Mouse (Mus musculus): ENCODE measurements at regions not wholly inside any gene's neighbourhood (a gene's known extent, or its start where the extent isn't known, plus 50 kb on each side); places are given as distances from the start of the nearest gene placed in this dataset.

GRCm38 (mm10) chr8:89169484-89169883 lies 125.5 kb upstream of the Sall1 start:
- H3K27ac ChIP-seq (ENCODE audit: poor library complexity, severe bottlenecking) = no peak overlapping the region

GRCm38 (mm10) chr8:89167026-89167425 lies 123.1 kb upstream of the Sall1 start:
- H3K9me3 ChIP-seq (replicated peaks) = no peaks in the 10 kb centered on the region
- H3K4me2 ChIP-seq = no peak overlapping the region
- H3K36me3 ChIP-seq = no peaks in the 10 kb centered on the region
- ATAC-seq (ENCODE audit: insufficient number of reproducible peaks, low FRiP score) = no peak
- no peak overlapping the region for H3K9ac ChIP-seq
- WGBS = 71% methylated on average over 4 of the region's 4 CpGs
- no peaks in the 10 kb centered on the region for H3K4me1 ChIP-seq (replicated peaks)
- H3K4me3 ChIP-seq = no peak overlapping the region
- H3K27me3 ChIP-seq (replicated peaks) = peaks cover 6% of the 10 kb centered on the region; the same call in 1 of the 2 replicates
- H3K27ac ChIP-seq (ENCODE audit: poor library complexity, severe bottlenecking) = no peak overlapping the region

More at GRCm38 (mm10) chr8:89169484-89169883, 125.5 kb upstream of the Sall1 start:
- no peaks in the 10 kb centered on the region for H3K36me3 ChIP-seq
- ATAC-seq (ENCODE audit: insufficient number of reproducible peaks, low FRiP score) = no peak
- H3K4me2 ChIP-seq = no peak overlapping the region
- 50% methylated on average over 7 of the region's 7 CpGs for WGBS
- H3K4me1 ChIP-seq (replicated peaks) = no peaks in the 10 kb centered on the region
- no peaks in the 10 kb centered on the region for H3K9me3 ChIP-seq (replicated peaks)
- H3K9ac ChIP-seq = no peak overlapping the region
- no peak overlapping the region for H3K4me3 ChIP-seq
- H3K27me3 ChIP-seq (replicated peaks) = peaks cover 6% of the 10 kb centered on the region; the same call in 1 of the 2 replicates

- H3K27ac ChIP-seq (ENCODE audit: poor library complexity, severe bottlenecking) = no peak overlapping the region
- ATAC-seq (ENCODE audit: insufficient number of reproducible peaks, low FRiP score) = no peak
- H3K9me3 ChIP-seq (replicated peaks) = no peaks in the 10 kb centered on the region
- no peak overlapping the region for H3K9ac ChIP-seq
- H3K4me2 ChIP-seq = no peak overlapping the region
- 82% methylated on average over 1 of the region's 1 CpGs for WGBS
- H3K36me3 ChIP-seq = no peaks in the 10 kb centered on the region
- no peak overlapping the region for H3K4me3 ChIP-seq
- H3K4me1 ChIP-seq (replicated peaks) = no peaks in the 10 kb centered on the region
- peaks cover 5% of the 10 kb centered on the region for H3K27me3 ChIP-seq (replicated peaks)
These were observed 112.9 kb upstream of the Sall1 start for GRCm38 (mm10) chr8:89156909-89157308.

GRCm38 (mm10) chr8:89153605-89154004 lies 109.6 kb upstream of the Sall1 start:
- no peaks in the 10 kb centered on the region for H3K4me1 ChIP-seq (replicated peaks)
- H3K36me3 ChIP-seq = no peaks in the 10 kb centered on the region
- H3K27me3 ChIP-seq (replicated peaks) = 0 out of 2 replicates have a peak, but pooled peaks cover 6% of the 10 kb centered on the region
- H3K9me3 ChIP-seq (replicated peaks) = no peaks in the 10 kb centered on the region
- no peak overlapping the region for H3K4me2 ChIP-seq
- no peak overlapping the region for H3K9ac ChIP-seq
- 50% methylated on average over 3 of the region's 3 CpGs for WGBS
- no peak overlapping the region for H3K4me3 ChIP-seq
- H3K27ac ChIP-seq (ENCODE audit: poor library complexity, severe bottlenecking) = no peak overlapping the region
- ATAC-seq (ENCODE audit: insufficient number of reproducible peaks, low FRiP score) = no peak

GRCm38 (mm10) chr8:89152867-89153595 lies 109.1 kb upstream of the Sall1 start:
- H3K27ac ChIP-seq (ENCODE audit: poor library complexity, severe bottlenecking) = no peak overlapping the region
- H3K4me3 ChIP-seq = no peak overlapping the region
- 0 out of 2 replicates have a peak, but pooled peaks cover 6% of the 10 kb centered on the region for H3K27me3 ChIP-seq (replicated peaks)
- no peak for ATAC-seq (ENCODE audit: insufficient number of reproducible peaks, low FRiP score)
- no peaks in the 10 kb centered on the region for H3K9me3 ChIP-seq (replicated peaks)
- H3K4me1 ChIP-seq (replicated peaks) = no peaks in the 10 kb centered on the region
- H3K36me3 ChIP-seq = no peaks in the 10 kb centered on the region
- H3K4me2 ChIP-seq = no peak overlapping the region
- 79% methylated on average over 17 of the region's 17 CpGs for WGBS
- H3K9ac ChIP-seq = no peak overlapping the region

GRCm38 (mm10) chr8:89152331-89152730 lies 108.4 kb upstream of the Sall1 start:
- no peak overlapping the region for H3K27ac ChIP-seq (ENCODE audit: poor library complexity, severe bottlenecking)
- no peak overlapping the region for H3K4me2 ChIP-seq
- ATAC-seq (ENCODE audit: insufficient number of reproducible peaks, low FRiP score) = no peak
- H3K4me1 ChIP-seq (replicated peaks) = no peaks in the 10 kb centered on the region
- H3K9ac ChIP-seq = no peak overlapping the region
- no peaks in the 10 kb centered on the region for H3K36me3 ChIP-seq
- no peak overlapping the region for H3K4me3 ChIP-seq
- 0 out of 2 replicates have a peak, but pooled peaks cover 6% of the 10 kb centered on the region for H3K27me3 ChIP-seq (replicated peaks)
- 58% methylated on average over 8 of the region's 8 CpGs for WGBS
- no peaks in the 10 kb centered on the region for H3K9me3 ChIP-seq (replicated peaks)

- Histone ChIP-seq H3K27me3 (replicated peaks) (0 out of 2 replicates have a peak, but pooled peaks cover 6% of the 10 kb centered on the region), H3K4me1 (replicated peaks) (no peaks in the 10 kb centered on the region), H3K9me3 (replicated peaks) (no peaks in the 10 kb centered on the region), H3K9ac (no peak overlapping the region), H3K36me3 (no peaks in the 10 kb centered on the region), H3K4me2 (no peak overlapping the region), H3K27ac (ENCODE audit: poor library complexity, severe bottlenecking) (no peak overlapping the region), H3K4me3 (no peak overlapping the region)
- no peak for ATAC-seq (ENCODE audit: insufficient number of reproducible peaks, low FRiP score)
- WGBS = 58% methylated on average over 2 of the region's 2 CpGs
These were observed 107.0 kb upstream of the Sall1 start for GRCm38 (mm10) chr8:89150952-89151351.

- no peak for ATAC-seq (ENCODE audit: insufficient number of reproducible peaks, low FRiP score)
- H3K4me2 ChIP-seq = no peak overlapping the region
These were observed 97.7 kb upstream of the Sall1 start for GRCm38 (mm10) chr8:89141529-89142235.

GRCm38 (mm10) chr8:89139876-89140275 lies 95.9 kb upstream of the Sall1 start:
- Histone ChIP-seq H3K4me2 (no peak overlapping the region), H3K4me1 (replicated peaks) (peaks cover 8% of the 10 kb centered on the region; the same call in 1 of the 2 replicates), H3K27ac (ENCODE audit: poor library complexity, severe bottlenecking) (no peak overlapping the region), H3K9ac (no peak overlapping the region), H3K36me3 (no peaks in the 10 kb centered on the region), H3K4me3 (no peak overlapping the region), H3K27me3 (replicated peaks) (0 out of 2 replicates have a peak, but pooled peaks cover 13% of the 10 kb centered on the region), H3K9me3 (replicated peaks) (no peaks in the 10 kb centered on the region)
- 56% methylated on average over 3 of the region's 3 CpGs for WGBS
- no peak for ATAC-seq (ENCODE audit: insufficient number of reproducible peaks, low FRiP score)

More at GRCm38 (mm10) chr8:89141529-89142235, 97.7 kb upstream of the Sall1 start:
- Histone ChIP-seq H3K9ac (no peak overlapping the region), H3K4me1 (replicated peaks) (peaks cover 8% of the 10 kb centered on the region; the same call in 1 of the 2 replicates), H3K4me3 (no peak overlapping the region), H3K27me3 (replicated peaks) (0 out of 2 replicates have a peak, but pooled peaks cover 13% of the 10 kb centered on the region), H3K9me3 (replicated peaks) (no peaks in the 10 kb centered on the region), H3K36me3 (no peaks in the 10 kb centered on the region), H3K27ac (ENCODE audit: poor library complexity, severe bottlenecking) (no peak overlapping the region)
- 58% methylated on average over 8 of the region's 8 CpGs for WGBS

GRCm38 (mm10) chr8:89138416-89139125 lies 94.6 kb upstream of the Sall1 start:
- Histone ChIP-seq H3K4me3 (no peak overlapping the region), H3K36me3 (no peaks in the 10 kb centered on the region), H3K27me3 (replicated peaks) (0 out of 2 replicates have a peak, but pooled peaks cover 10% of the 10 kb centered on the region), H3K9ac (no peak overlapping the region), H3K27ac (ENCODE audit: poor library complexity, severe bottlenecking) (no peak overlapping the region), H3K4me2 (no peak overlapping the region), H3K4me1 (replicated peaks) (peaks cover 16% of the 10 kb centered on the region), H3K9me3 (replicated peaks) (no peaks in the 10 kb centered on the region)
- WGBS = 79% methylated on average over 8 of the region's 8 CpGs
- ATAC-seq (ENCODE audit: insufficient number of reproducible peaks, low FRiP score) = no peak
